Mouse (Mus musculus): ENCODE data around the gene G6pc3. TPM values are rescaled to one million over a fixed set of nuclear protein-coding genes. Genes with fewer than 3 reads are reported as not detected.

The G6pc3 gene
- polyA plus RNA-seq, 1 experiment from 2014 or later = 24.4 TPM

- Histone ChIP-seq H3K27ac (ENCODE audit: low read length) (peak within 1 kb of the TSS; percentile 96), H3K4me2 (ENCODE audit: low read depth, low read length) (peak within 1 kb of the TSS; percentile 88), H3K27me3 (ENCODE audit: control insufficient read depth, insufficient read depth, low read length) (no peaks in the 10 kb centered on the region), H3K36me3 (ENCODE audit: control insufficient read depth, insufficient read depth) (peaks cover 9% of the 10 kb centered on the region), H3K9ac (ENCODE audit: low read length) (peak within 1 kb of the TSS; percentile 98), H3K4me1 (ENCODE audit: control insufficient read depth, insufficient read depth, low read length) (peaks cover 20% of the 10 kb centered on the region), H3K4me3 (ENCODE audit: low read length) (peak within 1 kb of the TSS; percentile 99), H3K9me3 (replicated peaks; ENCODE audit: control insufficient read depth, low read length) (no peaks in the 10 kb centered on the region)
- ATAC-seq (replicated peaks; ENCODE audit: extremely low read depth, insufficient read depth, low FRiP score) = peak; percentile 88
- WGBS = 1% methylated on average over 70 of the region's 70 CpGs
These were observed 4.5 kb upstream of the G6pc3 start, which contains the start of gene Lsm12 for GRCm38 (mm10) chr11:102184646-102185495. Gene Lsm12 (minus strand): TSS chr11:102185296.

- Histone ChIP-seq H3K36me3 (ENCODE audit: control insufficient read depth, insufficient read depth) (peaks cover 9% of the 10 kb centered on the region), H3K9ac (ENCODE audit: low read length) (peak overlapping the region; percentile 98), H3K4me1 (ENCODE audit: control insufficient read depth, insufficient read depth, low read length) (peaks cover 24% of the 10 kb centered on the region), H3K9me3 (replicated peaks; ENCODE audit: control insufficient read depth, low read length) (no peaks in the 10 kb centered on the region), H3K27me3 (ENCODE audit: control insufficient read depth, insufficient read depth, low read length) (no peaks in the 10 kb centered on the region), H3K27ac (ENCODE audit: low read length) (no peak overlapping the region; the same call in 1 of the 2 replicates), H3K4me2 (ENCODE audit: low read depth, low read length) (peak overlapping the region; percentile 88), H3K4me3 (ENCODE audit: low read length) (peak overlapping the region; percentile 99)
- 47% methylated on average over 3 of the region's 3 CpGs for WGBS
- ATAC-seq (replicated peaks; ENCODE audit: extremely low read depth, insufficient read depth, low FRiP score) = no peak
These were observed 3.7 kb upstream of the G6pc3 start for GRCm38 (mm10) chr11:102185677-102186076.

DNA sequence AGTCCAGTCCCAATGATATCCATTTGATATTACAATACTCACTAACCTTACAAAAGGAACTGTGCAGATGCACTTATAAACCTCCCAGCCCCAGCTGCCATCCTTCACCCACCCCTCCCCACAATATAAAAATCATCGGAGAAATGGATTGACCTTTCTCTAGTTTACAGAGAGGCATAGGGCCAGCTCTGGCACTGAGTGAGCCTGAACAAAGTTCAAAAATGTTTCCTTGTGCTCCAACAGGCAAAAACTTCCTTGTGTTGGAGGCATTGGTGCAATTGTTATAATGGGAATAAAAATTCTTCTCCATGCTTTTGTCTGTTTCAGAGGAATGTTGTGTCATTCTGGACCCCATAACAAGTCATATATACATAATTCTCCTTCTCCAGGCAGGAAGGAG, 3.2 kb upstream of the G6pc3 start:
- Histone ChIP-seq H3K4me1 (ENCODE audit: control insufficient read depth, insufficient read depth, low read length) (peaks cover 24% of the 10 kb centered on the region), H3K4me2 (ENCODE audit: low read depth, low read length) (no peak overlapping the region)
- no peak for ATAC-seq (replicated peaks; ENCODE audit: extremely low read depth, insufficient read depth, low FRiP score)

GRCm38 (mm10) chr11:102188980-102189379, 440 bp upstream of the G6pc3 start:
- ATAC-seq (replicated peaks; ENCODE audit: extremely low read depth, insufficient read depth, low FRiP score) = no peak
- no peaks in the 10 kb centered on the region for H3K27me3 ChIP-seq (ENCODE audit: control insufficient read depth, insufficient read depth, low read length)
- peak overlapping the region; percentile 64 for H3K4me3 ChIP-seq (ENCODE audit: low read length)
- peak overlapping the region; percentile 78 for H3K9ac ChIP-seq (ENCODE audit: low read length)
- H3K4me1 ChIP-seq (ENCODE audit: control insufficient read depth, insufficient read depth, low read length) = peaks cover 17% of the 10 kb centered on the region
- H3K36me3 ChIP-seq (ENCODE audit: control insufficient read depth, insufficient read depth) = 0 out of 2 replicates have a peak, but pooled peaks cover 3% of the 10 kb centered on the region
- H3K9me3 ChIP-seq (replicated peaks; ENCODE audit: control insufficient read depth, low read length) = no peaks in the 10 kb centered on the region
- 60% methylated on average over 6 of the region's 6 CpGs for WGBS
- peak overlapping the region; percentile 19; the same call in 1 of the 2 replicates for H3K27ac ChIP-seq (ENCODE audit: low read length)
- H3K4me2 ChIP-seq (ENCODE audit: low read depth, low read length) = peak overlapping the region; percentile 68

More for the DNA sequence above, 3.2 kb upstream of the G6pc3 start:
- Histone ChIP-seq H3K27ac (ENCODE audit: low read length) (no peak overlapping the region), H3K27me3 (ENCODE audit: control insufficient read depth, insufficient read depth, low read length) (no peaks in the 10 kb centered on the region), H3K4me3 (ENCODE audit: low read length) (no peak overlapping the region), H3K9me3 (replicated peaks; ENCODE audit: control insufficient read depth, low read length) (no peaks in the 10 kb centered on the region), H3K36me3 (ENCODE audit: control insufficient read depth, insufficient read depth) (peaks cover 6% of the 10 kb centered on the region), H3K9ac (ENCODE audit: low read length) (no peak overlapping the region)
- 74% methylated on average over 1 of the region's 1 CpGs for WGBS

GRCm38 (mm10) chr11:102190848-102191247, 1.4 kb downstream of the G6pc3 start:
- ATAC-seq (replicated peaks; ENCODE audit: extremely low read depth, insufficient read depth, low FRiP score) = no peak
- H3K36me3 ChIP-seq (ENCODE audit: control insufficient read depth, insufficient read depth) = peaks cover 13% of the 10 kb centered on the region
- H3K4me3 ChIP-seq (ENCODE audit: low read length) = no peak overlapping the region
- WGBS = 51% methylated on average over 4 of the region's 4 CpGs
- H3K4me1 ChIP-seq (ENCODE audit: control insufficient read depth, insufficient read depth, low read length) = peaks cover 9% of the 10 kb centered on the region
- H3K9ac ChIP-seq (ENCODE audit: low read length) = no peak overlapping the region
- no peaks in the 10 kb centered on the region for H3K9me3 ChIP-seq (replicated peaks; ENCODE audit: control insufficient read depth, low read length)
- H3K27me3 ChIP-seq (ENCODE audit: control insufficient read depth, insufficient read depth, low read length) = no peaks in the 10 kb centered on the region
- no peak overlapping the region for H3K4me2 ChIP-seq (ENCODE audit: low read depth, low read length)
- no peak overlapping the region for H3K27ac ChIP-seq (ENCODE audit: low read length)

- Histone ChIP-seq H3K4me3 (ENCODE audit: low read length) (no peak overlapping the region), H3K27ac (ENCODE audit: low read length) (no peak overlapping the region), H3K9ac (ENCODE audit: low read length) (no peak overlapping the region), H3K4me2 (ENCODE audit: low read depth, low read length) (no peak overlapping the region), H3K9me3 (replicated peaks; ENCODE audit: control insufficient read depth, low read length) (no peaks in the 10 kb centered on the region), H3K27me3 (ENCODE audit: control insufficient read depth, insufficient read depth, low read length) (no peaks in the 10 kb centered on the region), H3K4me1 (ENCODE audit: control insufficient read depth, insufficient read depth, low read length) (peaks cover 8% of the 10 kb centered on the region), H3K36me3 (ENCODE audit: control insufficient read depth, insufficient read depth) (peaks cover 37% of the 10 kb centered on the region)
- no peak for ATAC-seq (replicated peaks; ENCODE audit: extremely low read depth, insufficient read depth, low FRiP score)
- 82% methylated on average over 9 of the region's 9 CpGs for WGBS
These were observed 4.4 kb downstream of the G6pc3 start for GRCm38 (mm10) chr11:102193657-102194440.

DNA sequence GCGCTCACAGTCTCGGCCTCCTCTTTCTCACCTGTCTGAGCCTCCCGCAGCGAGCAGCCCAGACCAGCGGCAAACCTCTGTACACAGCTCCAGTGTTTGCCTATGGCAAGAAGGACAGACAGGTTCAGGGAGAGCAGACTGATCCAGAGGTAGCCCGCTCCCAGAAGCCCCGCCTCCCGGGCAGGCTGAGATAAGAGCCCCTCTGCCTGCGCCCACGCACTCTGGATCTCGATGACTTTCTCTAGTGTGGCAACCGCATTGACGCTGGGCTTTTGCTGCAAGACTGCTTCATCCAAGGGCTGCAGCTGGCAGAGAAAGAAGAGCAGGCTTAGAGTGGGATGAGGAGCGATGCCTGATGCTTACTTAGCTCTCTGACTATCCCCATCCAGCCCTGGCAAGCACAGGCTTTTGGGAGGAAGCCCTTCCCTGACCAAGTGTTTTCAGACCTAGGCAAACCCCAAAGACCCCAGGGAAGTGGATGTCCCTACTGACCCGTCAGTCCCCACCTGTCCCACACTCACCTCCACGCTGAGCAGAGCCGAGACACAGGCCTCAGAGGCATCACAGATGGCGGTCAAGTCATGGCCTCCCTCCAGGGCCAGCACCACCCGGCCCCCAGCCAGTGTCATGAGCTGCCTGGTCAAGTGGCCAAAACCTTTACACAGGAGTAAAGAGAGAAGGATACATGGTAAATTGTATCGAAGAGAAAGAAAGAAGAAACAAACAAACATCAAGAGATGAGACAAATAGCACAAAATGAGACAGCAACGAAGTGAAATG, 6.8 kb downstream of the G6pc3 start:
- WGBS = 57% methylated on average over 21 of the region's 21 CpGs
- H3K36me3 ChIP-seq (ENCODE audit: control insufficient read depth, insufficient read depth) = peaks cover 53% of the 10 kb centered on the region
- H3K4me2 ChIP-seq (ENCODE audit: low read depth, low read length) = no peak overlapping the region
- no peaks in the 10 kb centered on the region for H3K4me1 ChIP-seq (ENCODE audit: control insufficient read depth, insufficient read depth, low read length)
- H3K4me3 ChIP-seq (ENCODE audit: low read length) = no peak overlapping the region
- no peak overlapping the region for H3K27ac ChIP-seq (ENCODE audit: low read length)
- no peak overlapping the region for H3K9ac ChIP-seq (ENCODE audit: low read length)
- no peaks in the 10 kb centered on the region for H3K27me3 ChIP-seq (ENCODE audit: control insufficient read depth, insufficient read depth, low read length)
- ATAC-seq (replicated peaks; ENCODE audit: extremely low read depth, insufficient read depth, low FRiP score) = no peak
- no peaks in the 10 kb centered on the region for H3K9me3 ChIP-seq (replicated peaks; ENCODE audit: control insufficient read depth, low read length)

- no peaks in the 10 kb centered on the region for H3K9me3 ChIP-seq (replicated peaks; ENCODE audit: control insufficient read depth, low read length)
- ATAC-seq (replicated peaks; ENCODE audit: extremely low read depth, insufficient read depth, low FRiP score) = no peak
- H3K36me3 ChIP-seq (ENCODE audit: control insufficient read depth, insufficient read depth) = peaks cover 61% of the 10 kb centered on the region
- H3K4me3 ChIP-seq (ENCODE audit: low read length) = no peak overlapping the region
- H3K4me2 ChIP-seq (ENCODE audit: low read depth, low read length) = no peak overlapping the region
- WGBS = 63% methylated on average over 6 of the region's 6 CpGs
- no peaks in the 10 kb centered on the region for H3K4me1 ChIP-seq (ENCODE audit: control insufficient read depth, insufficient read depth, low read length)
- H3K27me3 ChIP-seq (ENCODE audit: control insufficient read depth, insufficient read depth, low read length) = no peaks in the 10 kb centered on the region
- H3K27ac ChIP-seq (ENCODE audit: low read length) = no peak overlapping the region
- no peak overlapping the region for H3K9ac ChIP-seq (ENCODE audit: low read length)
These were observed 8.8 kb downstream of the G6pc3 start for GRCm38 (mm10) chr11:102198245-102198644.
